Mouse (Mus musculus) brain, embryonic 18.5 days (tissue): ENCODE data around the gene Vhl.
"Not testable (repeated sequence)": the region's sequence is repeated elsewhere in the genome, so short reads cannot be mapped to it uniquely, and the experiment has no call there.

Source experiments
- DNase-seq: peaks from one replicate; pipeline ENCODE4 v3.0.0-alpha.2; 2012; ENCODE audit warnings: low read depth, low spot score

Vhl gene

DNA sequence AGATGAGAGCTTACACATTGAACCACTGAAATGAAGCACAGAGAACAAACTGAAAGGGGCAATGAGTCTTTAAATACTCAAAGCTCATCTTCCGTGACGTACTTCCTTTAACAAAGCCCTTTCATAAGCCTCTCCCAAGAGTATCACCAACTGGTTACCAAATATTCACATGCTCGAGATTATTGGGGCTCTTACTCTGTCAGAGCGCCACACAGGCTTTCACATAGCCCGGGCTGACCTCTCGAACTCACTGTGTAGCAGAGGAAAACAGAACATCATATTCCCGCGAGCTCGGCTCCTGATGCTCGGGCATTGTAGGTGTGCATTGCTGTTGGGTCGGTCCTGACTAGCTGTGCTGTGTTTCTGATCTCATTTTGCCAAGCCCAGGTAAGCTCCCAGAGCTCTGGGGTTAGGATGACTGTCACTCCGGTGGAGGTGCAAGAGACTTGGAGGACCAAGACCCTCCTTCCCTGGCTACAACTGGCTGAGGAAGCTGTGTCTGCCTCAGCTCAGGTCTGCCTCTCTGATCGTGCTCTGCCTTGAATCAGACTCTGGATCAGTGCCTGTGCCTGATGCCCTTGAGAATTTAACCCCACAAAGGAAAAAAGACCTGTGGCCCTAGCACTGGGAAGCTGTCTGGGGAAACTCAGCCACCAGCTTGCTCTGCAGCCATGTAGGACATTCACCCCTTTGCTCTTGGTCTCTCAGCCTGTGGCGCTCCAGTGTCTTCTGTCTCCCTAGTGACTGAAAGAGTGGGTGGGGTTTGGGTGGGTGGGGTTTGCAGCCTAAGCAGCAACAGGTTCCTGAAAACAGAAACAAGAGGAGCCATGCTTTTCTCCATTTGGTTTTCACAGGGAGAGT, 37.0 kb downstream of the Vhl start:
- no peak for DNase-seq

DNA sequence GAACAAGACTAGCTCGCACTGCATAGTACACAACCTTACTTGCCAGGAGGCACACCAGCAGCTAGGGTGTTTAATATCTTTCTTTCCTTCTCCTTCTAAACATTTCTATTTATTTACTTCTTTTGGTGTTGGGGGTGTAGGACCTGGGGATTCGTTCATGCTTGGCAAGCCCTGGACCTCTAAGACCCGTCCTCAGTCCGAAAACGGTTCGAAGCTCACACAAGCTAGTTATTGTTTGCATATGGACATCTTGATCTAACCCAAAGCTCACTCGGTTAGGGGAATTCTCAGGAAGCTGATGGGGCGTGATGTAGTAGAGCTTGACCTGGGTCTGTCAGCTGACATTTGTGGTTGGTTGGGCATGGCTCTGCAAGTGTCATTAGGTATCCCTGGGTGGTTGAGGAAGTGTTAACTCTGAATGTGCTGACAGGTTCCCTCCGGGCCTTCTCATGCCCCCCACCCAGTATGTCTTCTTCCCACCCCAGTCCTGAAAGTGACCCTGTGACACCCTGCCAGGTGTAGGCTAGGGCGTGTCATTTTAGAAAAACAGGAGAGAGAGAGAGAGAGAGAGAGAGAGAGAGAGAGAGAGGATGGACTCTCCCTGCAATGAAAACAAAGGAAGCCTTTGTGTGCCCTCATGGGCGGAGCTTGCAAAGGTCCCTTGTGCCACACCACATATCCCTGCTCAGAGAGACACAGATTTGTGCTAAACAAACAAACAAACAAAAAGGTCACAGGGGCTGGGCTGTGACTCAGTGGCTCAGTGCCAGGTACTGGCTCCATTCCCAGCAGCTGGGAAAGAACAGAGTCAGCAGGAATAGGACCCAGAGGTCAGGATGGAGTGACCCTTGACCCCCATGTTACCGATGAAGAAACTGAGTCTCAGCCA, 37.8 kb downstream of the Vhl start:
- no peak for DNase-seq

DNA sequence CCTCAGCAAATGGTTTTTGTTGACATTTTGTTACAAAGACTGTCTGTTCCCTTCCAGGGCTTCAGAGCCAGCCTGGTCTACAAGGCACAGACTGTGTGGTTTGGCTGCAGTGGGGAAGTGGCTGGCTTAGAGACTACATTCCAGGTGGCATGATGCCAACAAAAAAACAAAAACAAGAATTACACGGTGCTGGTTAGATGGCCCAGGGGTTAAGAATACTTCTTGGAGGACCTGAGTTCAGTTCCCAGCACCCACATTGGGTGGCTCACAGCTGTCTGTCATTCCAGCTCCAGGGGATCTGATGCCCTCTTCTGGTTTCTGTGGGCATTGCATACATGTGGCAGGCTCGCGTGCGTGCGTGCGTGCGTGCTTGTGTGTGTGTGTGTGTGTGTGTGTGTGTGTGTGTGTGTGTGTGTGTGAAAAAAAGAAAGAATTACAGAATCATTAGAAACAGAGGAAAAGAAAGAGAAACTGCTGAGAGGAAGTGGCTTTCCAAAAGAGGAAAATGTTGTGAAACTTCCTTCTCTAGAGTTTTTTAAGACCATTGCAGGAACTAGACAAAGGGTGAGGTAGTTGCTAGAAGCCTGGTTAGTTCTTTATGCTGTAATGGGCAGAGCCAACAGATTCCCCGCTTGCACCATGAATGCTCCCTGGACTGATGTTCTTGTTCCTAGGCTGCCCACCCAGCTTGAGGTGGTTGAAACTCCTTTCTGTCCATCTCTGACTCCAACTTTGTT, 39.4 kb downstream of the Vhl start:
- no peak for DNase-seq

DNA sequence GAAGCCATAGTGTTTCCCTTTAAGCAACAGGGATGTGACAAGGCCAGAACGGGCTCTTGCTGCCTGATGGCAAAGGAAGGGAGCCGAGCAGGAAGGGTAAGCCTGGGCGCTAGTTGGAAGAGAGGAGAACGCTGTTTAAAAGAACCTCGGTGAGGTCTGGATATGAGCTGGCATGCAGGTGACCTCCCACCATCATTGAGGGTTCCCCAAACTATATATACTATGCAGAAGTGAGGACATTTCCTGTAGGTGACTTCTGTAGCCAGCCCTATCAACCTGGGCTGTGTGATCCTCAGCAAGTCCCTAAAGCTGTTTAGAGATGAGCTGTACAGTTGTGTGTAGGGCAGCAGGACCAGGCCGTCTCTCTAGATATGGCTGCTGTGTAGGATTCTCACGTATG, 40.5 kb downstream of the Vhl start:
- DNase-seq, result no peak

DNA sequence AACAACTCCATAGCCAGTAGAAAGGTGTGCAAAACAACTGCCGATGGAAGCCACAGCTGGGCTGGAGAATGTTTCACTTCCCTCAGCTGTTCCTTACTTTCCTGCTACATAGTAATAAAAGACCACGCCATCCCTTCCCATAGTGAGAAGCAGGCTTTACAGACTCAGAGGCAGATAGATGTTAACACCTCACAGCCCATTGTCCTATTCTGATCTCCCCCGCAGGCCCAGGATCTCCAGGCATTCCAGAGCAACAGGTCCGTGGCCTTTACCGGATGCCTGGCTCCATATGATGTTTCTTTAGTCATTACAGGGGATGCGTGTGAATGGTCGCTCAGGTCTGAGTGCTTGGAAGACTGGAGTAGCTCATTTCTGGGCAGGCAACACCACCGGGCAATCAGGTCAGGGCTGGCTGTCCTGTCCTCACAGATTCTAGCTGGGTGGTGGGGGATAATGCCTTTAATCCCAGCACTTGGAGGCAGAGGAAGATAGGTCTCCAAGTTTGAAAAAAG, 43.9 kb downstream of the Vhl start:
- DNase-seq, result no peak

DNA sequence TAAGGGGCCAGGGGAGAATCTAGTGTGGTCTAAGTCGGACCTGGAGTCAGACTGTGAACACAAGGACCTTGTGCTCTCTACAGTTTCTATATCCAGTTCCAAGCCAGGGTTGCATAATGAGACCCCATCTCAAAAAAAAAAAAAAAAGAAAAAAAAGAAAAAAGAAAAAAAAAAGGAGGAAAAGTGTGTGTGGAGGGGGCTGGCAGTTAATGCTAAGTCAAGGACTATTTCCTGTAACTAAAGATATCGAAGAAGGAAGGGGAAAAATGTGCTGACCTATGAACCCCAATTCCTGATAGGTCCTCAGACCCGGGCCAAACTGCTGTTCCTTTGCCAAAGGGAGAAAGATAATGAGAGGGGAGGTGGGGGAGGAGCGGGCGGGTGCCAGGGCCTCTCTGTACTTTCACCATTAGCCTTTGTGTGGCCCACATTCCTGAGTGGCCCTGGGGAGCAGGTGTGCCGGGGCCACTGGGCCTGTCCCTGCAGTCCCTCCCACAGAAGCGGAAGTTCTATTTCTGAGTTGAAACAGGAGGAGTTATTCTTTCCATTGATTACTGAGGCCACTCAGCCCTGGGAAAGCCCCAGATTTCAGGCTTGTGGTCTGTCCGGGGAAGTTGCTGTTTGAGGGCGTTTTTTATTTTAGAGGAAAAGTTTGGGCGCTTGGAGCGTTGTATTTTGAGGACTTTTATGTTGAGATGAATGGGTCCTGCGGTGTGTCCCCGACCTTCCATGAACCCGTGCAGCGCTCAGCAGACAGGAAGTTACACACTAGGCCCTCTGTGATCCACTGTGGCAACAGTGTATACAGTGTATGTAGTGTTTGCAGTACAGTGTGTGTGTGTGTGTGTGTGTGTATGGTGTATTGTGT, 44.8 kb downstream of the Vhl start:
- DNase-seq, result no peak

DNA sequence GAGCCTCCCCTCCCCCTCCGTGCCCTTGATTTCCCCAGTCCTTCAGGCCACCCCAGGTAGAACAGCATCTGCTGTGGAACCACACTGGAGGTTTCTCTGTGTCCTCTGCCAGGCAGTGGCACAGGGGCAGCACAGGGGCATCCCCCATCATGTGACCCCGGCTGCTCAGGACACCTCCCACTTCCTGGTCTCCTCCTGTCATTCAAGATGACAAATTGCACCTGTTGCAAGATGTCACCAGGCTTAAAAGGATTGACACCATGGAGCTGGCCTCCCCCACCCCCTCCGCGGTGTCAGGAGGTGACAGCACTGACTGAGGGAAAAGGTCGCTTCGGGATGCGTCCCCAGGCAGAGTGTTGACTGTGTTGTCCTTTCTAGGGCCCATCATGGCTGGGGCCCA, 46.1 kb downstream of the Vhl start:
- no peak for DNase-seq

DNA sequence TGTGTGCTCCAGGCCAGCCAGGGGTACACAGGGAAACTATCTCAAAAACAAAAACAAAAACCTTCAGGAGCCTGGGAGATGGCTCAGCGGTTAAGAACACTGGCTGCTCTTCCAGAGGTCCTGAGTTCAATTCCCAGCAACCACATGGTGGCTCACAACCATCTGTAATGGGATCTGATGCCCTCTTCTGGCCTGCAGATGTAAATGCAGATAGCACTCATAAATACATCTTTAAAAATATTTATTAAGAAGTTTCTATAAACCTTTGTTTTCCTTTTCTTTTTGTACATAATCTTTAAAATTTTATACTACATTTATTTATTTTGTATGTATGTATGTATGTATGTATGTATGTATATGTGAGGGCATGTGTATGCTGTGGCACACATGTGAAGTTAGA, 48.3 kb downstream of the Vhl start:
- DNase-seq, result not testable (repeated sequence)

DNA sequence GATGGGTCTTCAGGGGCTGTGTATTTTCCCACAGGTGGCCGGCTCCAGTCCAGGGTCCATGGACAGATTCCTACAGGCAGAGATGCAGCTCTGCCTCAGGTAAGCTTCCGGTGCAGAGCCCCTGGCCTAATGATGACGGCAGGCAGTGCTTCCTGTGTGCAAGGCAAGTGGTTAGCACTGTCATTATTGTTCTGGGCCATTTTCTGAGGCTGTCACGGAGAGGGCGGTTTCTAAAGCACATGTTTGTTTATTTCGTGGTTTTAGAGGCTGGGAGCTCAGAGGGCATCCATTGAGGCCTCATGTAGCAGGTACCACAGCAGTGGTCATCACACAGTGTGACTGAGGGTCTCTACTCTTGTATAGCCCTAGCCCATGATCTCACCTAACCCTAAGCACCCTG, 49.2 kb downstream of the Vhl start:
- no peak for DNase-seq

DNA sequence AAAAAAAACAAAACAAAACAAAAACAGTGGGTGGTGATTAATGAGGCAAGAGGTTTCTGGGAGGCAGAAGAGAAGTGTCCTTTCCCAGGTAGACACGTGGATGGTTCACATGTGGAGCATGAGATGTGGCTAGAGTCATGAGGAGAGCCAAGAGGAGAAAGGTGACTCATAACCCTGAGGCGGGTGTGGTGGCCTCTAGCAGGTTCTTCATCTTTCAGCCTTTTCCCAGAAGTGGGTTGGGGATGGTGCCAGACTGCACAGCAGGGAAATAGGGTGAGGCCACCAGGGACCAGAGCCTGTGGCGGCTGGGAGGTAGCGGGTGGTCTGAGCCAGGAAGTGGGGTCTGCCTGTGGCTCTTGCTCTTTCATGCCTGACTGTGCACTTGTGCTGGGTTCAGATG, 51.5 kb downstream of the Vhl start:
- DNase-seq, result no peak

DNA sequence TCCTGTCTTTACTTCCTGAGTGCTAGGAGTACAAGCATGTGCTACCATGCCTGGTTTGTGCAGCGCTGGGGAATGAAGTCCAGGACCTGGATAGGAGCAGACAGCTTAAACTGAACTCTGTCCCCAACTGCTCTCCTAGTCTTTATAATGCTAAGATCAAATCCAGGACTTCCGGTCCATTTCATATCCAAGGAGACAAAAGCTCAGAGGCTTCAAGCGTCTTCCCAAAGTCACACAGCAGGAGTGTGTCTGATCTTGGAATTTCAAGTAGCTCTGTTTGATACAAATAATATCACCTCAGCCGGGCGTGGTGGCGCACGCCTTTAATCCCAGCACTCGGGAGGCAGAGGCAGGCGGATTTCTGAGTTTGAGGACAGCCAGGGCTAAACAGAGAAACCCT, 52.2 kb downstream of the Vhl start:
- DNase-seq, result no peak

DNA sequence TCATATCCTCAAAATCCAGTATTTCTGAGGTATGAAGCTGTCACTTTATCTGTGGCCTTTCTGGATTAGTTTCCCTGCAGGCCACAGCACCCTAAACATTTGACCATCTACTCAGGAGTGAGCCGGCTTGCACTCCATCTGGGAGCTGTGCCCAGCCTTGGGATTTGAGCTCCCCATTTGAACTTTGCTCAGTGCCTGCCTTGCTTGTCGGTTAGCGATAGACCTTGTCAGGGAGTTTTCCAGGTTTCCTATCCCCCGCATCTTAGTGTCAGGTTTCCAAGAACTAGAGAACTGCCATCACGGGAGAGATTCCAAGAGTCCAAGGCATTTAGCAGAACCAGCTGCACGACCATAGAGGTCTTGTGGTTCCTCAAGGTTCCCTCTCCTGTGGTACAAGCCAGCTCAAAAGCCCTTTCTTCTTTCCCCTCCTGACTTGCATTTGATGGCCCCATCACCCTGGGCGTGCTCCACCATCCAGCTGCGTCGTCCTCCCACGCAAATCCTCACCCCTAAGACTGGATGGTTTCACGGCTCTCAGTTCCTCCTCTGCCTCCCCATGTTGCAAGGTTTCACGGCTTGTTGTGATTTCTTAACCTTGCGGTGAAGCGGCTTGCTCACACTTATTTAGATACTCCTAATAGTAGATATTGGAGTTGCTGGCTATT, 53.4 kb downstream of the Vhl start:
- DNase-seq, result no peak

DNA sequence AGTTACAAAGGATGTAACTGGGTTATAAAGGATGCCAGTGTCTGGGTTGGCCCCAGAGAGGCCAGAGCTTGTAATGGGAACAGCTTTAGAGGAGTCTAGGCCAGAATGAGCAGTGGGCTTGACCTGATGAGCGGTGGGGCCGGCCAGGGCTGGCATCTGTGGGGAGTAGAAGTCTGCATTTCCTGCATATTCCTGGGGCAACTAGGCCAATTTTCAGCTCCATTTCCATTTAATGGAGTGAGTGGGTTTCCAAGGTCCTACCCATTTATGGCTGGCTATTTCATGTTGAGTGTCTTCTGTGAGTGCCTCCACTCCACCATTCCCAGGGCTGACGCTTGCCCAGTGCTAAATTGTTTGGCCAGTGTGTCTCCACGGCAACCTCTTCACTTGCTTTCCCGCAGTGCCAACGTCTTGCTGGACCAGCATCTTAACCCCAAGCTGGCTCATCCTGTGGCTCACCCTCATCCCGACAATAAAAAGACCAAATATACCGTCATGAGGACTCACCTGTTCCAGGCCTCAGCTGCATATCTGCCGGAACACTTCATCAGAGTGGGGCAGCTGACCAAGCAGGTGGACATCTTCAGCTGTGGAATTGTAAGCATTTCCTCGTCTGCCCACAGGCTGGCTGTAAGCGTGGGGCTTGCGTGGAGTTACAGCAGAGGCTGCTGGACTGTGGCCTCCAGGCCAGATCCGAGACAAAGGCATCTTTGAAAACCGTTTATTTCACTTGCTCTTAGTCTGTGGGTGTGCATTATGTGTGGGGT, 54.7 kb downstream of the Vhl start:
- DNase-seq, result no peak

DNA sequence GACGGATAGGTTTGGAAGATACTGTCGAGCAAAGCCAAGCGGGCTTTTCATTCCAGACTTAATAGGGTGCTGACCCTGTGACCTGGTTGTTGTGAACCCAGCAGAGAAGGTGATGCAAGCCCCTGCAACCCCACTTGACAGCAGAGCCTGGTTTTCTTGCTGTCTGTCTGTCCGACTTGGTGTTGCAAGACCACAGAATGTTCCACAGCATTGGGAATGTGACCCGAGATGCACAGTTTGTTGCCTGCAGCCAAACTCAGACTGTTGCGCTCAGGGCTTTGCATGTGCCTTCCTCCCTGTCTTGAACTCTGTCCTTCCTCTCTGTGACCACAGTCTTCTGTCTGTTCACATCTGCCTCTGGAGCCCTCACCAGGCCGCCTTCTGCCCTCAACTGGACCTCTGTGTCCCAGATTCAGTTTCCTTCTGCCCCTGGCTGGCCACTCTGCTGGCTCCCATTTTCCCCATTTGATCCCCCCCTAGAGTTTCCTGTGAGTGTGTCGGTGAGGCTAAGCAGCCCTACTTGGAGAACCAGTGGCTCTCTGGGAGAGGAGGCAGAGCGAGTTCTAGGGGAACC, 56.3 kb downstream of the Vhl start:
- no peak for DNase-seq
